Mouse (Mus musculus): Measurements from ENCODE around the gene Opcml. TPM values are rescaled to one million over a fixed set of nuclear protein-coding genes. Genes with fewer than 3 reads are reported as not detected.

Gene Opcml
- total and polyA plus RNA-seq, 2 experiments, result under 0.01 TPM; not detected in 1

- Histone ChIP-seq H3K4me1 (ENCODE audit: control insufficient read depth, insufficient read depth, low read length) (no peaks in the 10 kb centered on the region), H3K27me3 (ENCODE audit: control insufficient read depth, insufficient read depth, low read length) (no peaks in the 10 kb centered on the region), H3K4me3 (ENCODE audit: insufficient read depth, low read depth, low read length) (no peak overlapping the region), H3K9ac (ENCODE audit: low read depth, low read length) (no peak overlapping the region), H3K79me2 (ENCODE audit: control insufficient read depth, insufficient read depth, low read length) (no peaks in the 10 kb centered on the region), H3K36me3 (ENCODE audit: control insufficient read depth, insufficient read depth, low read length) (no peaks in the 10 kb centered on the region), H3K27ac (replicated peaks; ENCODE audit: insufficient read depth, low read depth, low read length) (no peak overlapping the region)
- DNase-seq (ENCODE audit: extremely low read depth, low read depth, low spot score), result no peak
- 85% methylated on average over 4 of the region's 4 CpGs for WGBS
- no peak for TF ChIP-seq CTCF (IDR thresholded peaks at IDR 0.05; ENCODE audit: low read depth, low read length)
Observed at GRCm38 (mm10) chr9:28761460-28761859, 970.9 kb downstream of the Opcml start.

- no peak for TF ChIP-seq CTCF (IDR thresholded peaks at IDR 0.05; ENCODE audit: low read depth, low read length)
- no peak for TF ChIP-seq POLR2A (IDR thresholded peaks at IDR 0.05; ENCODE audit: extremely low read depth, insufficient read depth, low read length)
- H3K9ac ChIP-seq (ENCODE audit: low read depth, low read length), result no peak overlapping the region
Observed at GRCm38 (mm10) chr9:28764149-28764548, 973.6 kb downstream of the Opcml start.

GRCm38 (mm10) chr9:28776517-28777503 lies 986.2 kb downstream of the Opcml start:
- no peak overlapping the region for H3K9ac ChIP-seq (ENCODE audit: low read depth, low read length)
- H3K27ac ChIP-seq (replicated peaks; ENCODE audit: insufficient read depth, low read depth, low read length), result no peak overlapping the region
- WGBS, result 79% methylated on average over 10 of the region's 10 CpGs
- no peak for DNase-seq (ENCODE audit: extremely low read depth, low read depth, low spot score)
- no peak for TF ChIP-seq POLR2A (IDR thresholded peaks at IDR 0.05; ENCODE audit: extremely low read depth, insufficient read depth, low read length)
- H3K79me2 ChIP-seq (ENCODE audit: control insufficient read depth, insufficient read depth, low read length), result no peaks in the 10 kb centered on the region
- H3K4me1 ChIP-seq (ENCODE audit: control insufficient read depth, insufficient read depth, low read length), result no peaks in the 10 kb centered on the region
- no peak overlapping the region for H3K4me3 ChIP-seq (ENCODE audit: insufficient read depth, low read depth, low read length)
- H3K36me3 ChIP-seq (ENCODE audit: control insufficient read depth, insufficient read depth, low read length), result no peaks in the 10 kb centered on the region
- no peaks in the 10 kb centered on the region for H3K27me3 ChIP-seq (ENCODE audit: control insufficient read depth, insufficient read depth, low read length)

More at GRCm38 (mm10) chr9:28764149-28764548, 973.6 kb downstream of the Opcml start:
- DNase-seq (ENCODE audit: extremely low read depth, low read depth, low spot score), result no peak
- no peaks in the 10 kb centered on the region for H3K4me1 ChIP-seq (ENCODE audit: control insufficient read depth, insufficient read depth, low read length)
- H3K36me3 ChIP-seq (ENCODE audit: control insufficient read depth, insufficient read depth, low read length), result no peaks in the 10 kb centered on the region
- no peak overlapping the region for H3K27ac ChIP-seq (replicated peaks; ENCODE audit: insufficient read depth, low read depth, low read length)
- WGBS, result 60% methylated on average over 1 of the region's 1 CpGs
- H3K79me2 ChIP-seq (ENCODE audit: control insufficient read depth, insufficient read depth, low read length), result no peaks in the 10 kb centered on the region
- no peak overlapping the region for H3K4me3 ChIP-seq (ENCODE audit: insufficient read depth, low read depth, low read length)
- H3K27me3 ChIP-seq (ENCODE audit: control insufficient read depth, insufficient read depth, low read length), result no peaks in the 10 kb centered on the region

DNA sequence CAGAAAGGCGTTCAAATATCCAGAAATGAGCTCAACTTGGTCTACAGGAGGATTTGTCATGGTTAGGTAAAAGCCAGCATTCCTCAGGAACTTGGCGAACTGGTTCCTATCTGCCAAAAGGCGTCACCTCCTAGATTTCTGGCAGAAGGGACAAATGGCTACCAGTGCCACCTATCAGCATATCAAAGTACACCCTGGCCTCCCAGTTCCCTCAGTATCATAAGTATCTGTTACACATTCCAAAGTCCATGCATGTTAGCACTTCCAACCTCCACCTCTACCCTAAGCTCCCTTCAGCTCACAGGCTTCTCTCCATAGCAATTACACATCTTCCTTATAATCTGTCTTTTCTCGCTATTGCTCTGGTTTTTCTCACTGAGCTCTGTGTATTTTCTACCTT lies 993.3 kb downstream of the Opcml start:
- TF ChIP-seq CTCF (IDR thresholded peaks at IDR 0.05; ENCODE audit: low read depth, low read length), result no peak
- no peak for TF ChIP-seq POLR2A (IDR thresholded peaks at IDR 0.05; ENCODE audit: extremely low read depth, insufficient read depth, low read length)
- DNase-seq (ENCODE audit: extremely low read depth, low read depth, low spot score), result peak; percentile 18
- H3K27ac ChIP-seq (replicated peaks; ENCODE audit: insufficient read depth, low read depth, low read length), result no peak overlapping the region
- H3K4me3 ChIP-seq (ENCODE audit: insufficient read depth, low read depth, low read length), result no peak overlapping the region
- H3K36me3 ChIP-seq (ENCODE audit: control insufficient read depth, insufficient read depth, low read length), result no peaks in the 10 kb centered on the region
- H3K9ac ChIP-seq (ENCODE audit: low read depth, low read length), result no peak overlapping the region
- no peaks in the 10 kb centered on the region for H3K4me1 ChIP-seq (ENCODE audit: control insufficient read depth, insufficient read depth, low read length)
- H3K27me3 ChIP-seq (ENCODE audit: control insufficient read depth, insufficient read depth, low read length), result no peaks in the 10 kb centered on the region
- H3K79me2 ChIP-seq (ENCODE audit: control insufficient read depth, insufficient read depth, low read length), result no peaks in the 10 kb centered on the region
- WGBS, result 43% methylated on average over 4 of the region's 4 CpGs

DNA sequence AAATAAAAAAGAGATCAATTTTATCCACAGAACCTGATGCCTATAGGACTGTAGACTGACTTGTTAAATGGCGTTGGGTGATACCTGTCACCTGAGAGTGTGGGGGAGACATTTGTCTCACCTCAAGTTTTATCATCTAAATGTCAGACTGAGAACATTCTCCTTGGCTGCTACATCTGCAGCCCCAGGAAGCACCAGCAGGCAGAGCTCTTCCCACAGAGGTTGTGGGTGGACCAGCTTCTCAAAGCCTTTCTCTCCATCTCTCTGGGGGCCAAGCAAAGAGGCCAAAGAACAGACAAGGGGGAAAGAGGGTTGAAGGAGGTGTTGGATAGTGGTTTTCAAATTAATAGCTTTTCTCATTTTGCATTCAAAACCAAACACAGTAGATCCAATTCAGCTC lies 998.9 kb downstream of the Opcml start:
- DNase-seq (ENCODE audit: extremely low read depth, low read depth, low spot score), result no peak
- Histone ChIP-seq H3K9ac (ENCODE audit: low read depth, low read length) (no peak overlapping the region), H3K4me1 (ENCODE audit: control insufficient read depth, insufficient read depth, low read length) (no peaks in the 10 kb centered on the region), H3K27ac (replicated peaks; ENCODE audit: insufficient read depth, low read depth, low read length) (no peak overlapping the region), H3K36me3 (ENCODE audit: control insufficient read depth, insufficient read depth, low read length) (no peaks in the 10 kb centered on the region), H3K27me3 (ENCODE audit: control insufficient read depth, insufficient read depth, low read length) (no peaks in the 10 kb centered on the region), H3K79me2 (ENCODE audit: control insufficient read depth, insufficient read depth, low read length) (no peaks in the 10 kb centered on the region), H3K4me3 (ENCODE audit: insufficient read depth, low read depth, low read length) (no peak overlapping the region)
- TF ChIP-seq CTCF (IDR thresholded peaks at IDR 0.05; ENCODE audit: low read depth, low read length), result no peak
- TF ChIP-seq POLR2A (IDR thresholded peaks at IDR 0.05; ENCODE audit: extremely low read depth, insufficient read depth, low read length), result no peak
- WGBS, result 55% methylated on average over 1 of the region's 1 CpGs

DNA sequence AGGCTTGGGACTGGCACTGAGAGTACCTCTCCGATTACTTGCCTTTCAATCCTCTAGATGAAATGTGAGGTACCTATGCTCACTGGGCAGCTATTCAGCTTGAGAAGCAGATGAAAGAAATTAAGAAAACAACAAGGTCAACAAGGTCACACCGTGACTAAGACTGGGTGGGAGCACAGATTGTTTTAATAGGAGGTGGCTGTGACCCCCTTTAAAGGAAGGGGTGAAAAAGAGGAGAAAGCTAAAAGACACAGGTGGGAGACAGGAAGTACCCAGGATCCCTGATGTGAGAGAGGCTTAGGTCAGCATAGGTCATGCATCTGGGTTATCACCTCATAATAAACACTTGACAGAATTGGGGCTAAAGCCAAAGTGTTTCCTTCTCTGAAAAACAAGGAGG lies 1009.5 kb downstream of the Opcml start:
- WGBS, result 30% methylated on average over 2 of the region's 2 CpGs
- no peak for TF ChIP-seq CTCF (IDR thresholded peaks at IDR 0.05; ENCODE audit: low read depth, low read length)
- TF ChIP-seq POLR2A (IDR thresholded peaks at IDR 0.05; ENCODE audit: extremely low read depth, insufficient read depth, low read length), result no peak

More for the DNA sequence above, 1009.5 kb downstream of the Opcml start:
- Histone ChIP-seq H3K27ac (replicated peaks; ENCODE audit: insufficient read depth, low read depth, low read length) (no peak overlapping the region), H3K27me3 (ENCODE audit: control insufficient read depth, insufficient read depth, low read length) (no peaks in the 10 kb centered on the region), H3K4me1 (ENCODE audit: control insufficient read depth, insufficient read depth, low read length) (no peaks in the 10 kb centered on the region), H3K9ac (ENCODE audit: low read depth, low read length) (no peak overlapping the region), H3K79me2 (ENCODE audit: control insufficient read depth, insufficient read depth, low read length) (no peaks in the 10 kb centered on the region), H3K36me3 (ENCODE audit: control insufficient read depth, insufficient read depth, low read length) (no peaks in the 10 kb centered on the region), H3K4me3 (ENCODE audit: insufficient read depth, low read depth, low read length) (no peak overlapping the region)
- DNase-seq (ENCODE audit: extremely low read depth, low read depth, low spot score), result no peak

All from liver, adult 2 months (tissue).